Mouse (Mus musculus) gastrocnemius, postnatal 4 days (tissue): ENCODE measurements at regions not wholly inside any gene's neighbourhood (a gene's known extent, or its start where the extent isn't known, plus 50 kb on each side); places are given as distances from the start of the nearest gene placed in this dataset.

Experiments used
- DNase-seq, 2 experiments: peaks; one replicate each; pipeline ENCODE4 v3.0.0; 2021 to 2022; ENCODE audit warnings: low spot score in 2 of 2, mixed read lengths in 2 of 2

DNA sequence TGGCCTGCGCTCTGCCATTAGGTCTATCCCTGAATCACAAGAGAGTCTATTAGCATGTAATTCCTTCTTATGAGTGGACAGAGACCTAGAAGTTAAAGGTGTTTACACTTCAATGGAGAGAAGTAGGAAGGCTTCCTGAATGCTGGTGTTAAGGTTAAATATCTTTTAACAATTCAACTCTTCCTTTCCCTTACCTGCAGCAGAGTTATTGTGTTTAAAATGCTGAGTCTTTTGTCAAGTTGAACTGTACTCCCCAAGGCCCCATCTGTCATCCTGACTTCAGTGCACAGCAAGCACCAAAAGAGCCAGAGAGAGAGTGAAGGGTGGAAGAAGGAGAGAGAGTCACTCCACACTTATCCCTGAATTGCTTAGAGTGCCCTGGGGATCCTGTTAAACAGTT lies 451.6 kb downstream of the Psat1 start:
- DNase-seq: no peak

DNA sequence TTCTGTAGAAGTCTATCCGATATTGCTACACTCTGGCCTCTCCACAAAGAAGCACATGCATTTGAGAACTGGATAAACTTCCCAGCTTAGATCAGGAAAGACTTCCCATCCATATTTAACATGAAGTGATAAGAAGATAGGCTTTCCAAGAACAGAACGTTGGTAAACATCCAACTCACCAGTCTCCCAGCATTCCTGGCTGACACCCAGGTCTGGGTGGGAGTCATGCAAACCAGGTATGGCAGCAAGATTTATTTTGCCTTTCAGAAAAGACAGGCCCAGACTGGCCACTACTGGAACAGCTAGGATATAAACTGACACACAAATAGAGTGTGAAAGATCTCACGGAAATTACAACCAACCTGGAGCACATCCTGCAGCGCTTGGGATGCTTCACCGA lies 459.6 kb downstream of the Psat1 start:
- no peak for DNase-seq

DNA sequence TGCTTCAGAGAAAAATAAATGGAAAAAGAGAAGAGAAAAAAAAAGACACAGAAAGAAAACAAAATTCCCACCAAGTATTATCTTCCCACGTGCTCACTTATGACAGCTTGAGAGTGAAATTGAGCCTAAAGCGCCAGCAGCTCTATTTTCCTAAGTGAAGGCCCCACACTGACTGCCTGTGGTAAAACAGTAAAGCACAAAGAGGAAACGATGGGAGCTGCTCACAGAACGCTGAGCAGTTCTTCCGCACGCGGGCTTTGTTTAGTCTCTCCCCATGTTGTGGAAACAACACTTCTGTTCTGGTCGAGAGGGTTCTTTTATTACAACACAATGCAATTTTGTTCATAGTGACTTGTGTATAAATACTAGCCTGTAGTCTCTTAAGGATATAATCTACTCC lies 465.5 kb downstream of the Psat1 start:
- DNase-seq: no peak

DNA sequence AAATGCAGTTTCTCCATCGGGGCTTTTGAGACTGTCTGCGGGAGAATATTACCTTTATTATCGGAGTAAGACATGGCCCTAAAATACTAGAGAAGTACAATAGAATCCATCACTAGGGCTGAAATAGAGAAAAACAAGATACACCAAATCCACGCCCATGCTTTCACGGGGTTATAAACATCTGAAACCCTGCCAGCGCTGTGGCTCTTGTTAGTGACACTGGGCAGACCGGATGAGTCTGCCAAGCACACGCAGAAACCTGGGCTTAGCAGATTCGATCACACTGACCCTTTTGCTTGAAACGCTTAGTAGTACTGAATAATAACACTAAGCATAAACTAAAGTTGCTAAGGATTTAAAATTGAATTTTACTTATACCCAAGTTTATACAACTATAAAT lies 477.6 kb downstream of the Psat1 start:
- no peak for DNase-seq

DNA sequence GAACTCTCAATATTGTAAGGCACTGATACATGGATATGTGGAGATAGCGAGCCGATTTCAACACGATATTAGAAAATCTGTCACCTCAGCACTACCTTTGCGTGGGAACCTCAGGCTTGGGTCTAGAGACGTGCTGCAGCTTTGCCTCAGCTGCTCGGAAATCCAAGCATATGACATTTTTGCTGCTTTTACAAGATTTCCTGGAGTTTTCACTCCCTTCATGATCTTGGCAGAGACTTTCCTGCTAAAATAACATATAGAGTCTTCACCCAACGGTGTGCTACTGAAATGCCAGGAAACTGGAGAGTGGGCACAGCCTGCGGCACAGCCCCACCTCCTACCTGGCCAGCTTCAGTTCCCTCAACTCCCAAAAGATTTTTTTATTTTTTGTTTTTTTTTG lies 480.4 kb downstream of the Psat1 start:
- DNase-seq: no peak

DNA sequence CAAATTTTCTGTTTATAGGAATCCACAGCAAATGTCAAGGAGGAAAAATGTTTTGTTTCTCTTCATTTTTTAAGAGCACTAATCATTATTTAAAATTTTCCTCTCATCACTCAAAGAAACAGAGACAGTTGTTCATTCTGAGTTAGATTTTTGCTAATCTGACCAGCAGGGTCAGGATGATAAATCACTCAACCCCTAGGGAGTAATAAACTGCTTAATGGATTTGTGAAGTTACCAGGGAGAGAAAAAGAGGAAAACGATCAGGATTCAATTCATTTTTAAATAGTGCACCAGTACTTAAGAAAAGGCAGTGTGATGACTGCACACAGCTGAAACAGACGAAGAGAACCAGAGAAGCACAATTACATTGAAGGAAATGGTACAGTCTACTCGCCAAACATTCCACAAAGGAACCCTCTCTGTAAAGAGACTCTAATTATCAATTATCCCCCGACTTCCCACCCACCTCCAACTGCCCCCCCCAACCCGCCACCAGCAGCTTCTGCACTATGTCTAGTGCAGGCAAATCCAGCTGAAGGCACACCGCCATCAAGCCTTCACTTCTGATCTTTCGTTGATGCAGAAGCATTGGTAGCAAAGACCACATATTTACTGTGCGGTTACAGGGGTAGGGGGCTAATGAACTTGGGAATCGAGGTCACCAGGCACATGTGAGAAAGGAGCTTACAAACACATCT lies 481.9 kb downstream of the Psat1 start:
- DNase-seq: no peak

DNA sequence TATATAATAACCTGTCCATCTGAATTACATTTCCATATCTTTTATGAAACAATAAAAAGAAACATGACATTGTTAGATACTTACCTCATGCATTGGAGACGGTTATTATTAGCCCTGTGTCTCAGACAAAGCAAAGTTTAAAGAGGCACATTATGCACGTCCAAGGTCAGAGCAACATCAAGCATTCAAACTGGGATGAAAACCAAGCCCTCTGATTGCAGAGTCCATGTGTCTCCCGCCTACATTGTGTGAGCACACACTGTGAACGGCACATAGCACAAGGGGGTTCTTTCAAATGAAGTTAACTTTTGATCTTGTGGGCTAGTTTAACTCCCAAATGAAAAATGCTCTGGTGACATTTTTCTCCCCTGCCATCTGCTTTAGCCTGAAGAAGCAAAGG lies 489.3 kb downstream of the Psat1 start:
- no peak for DNase-seq

DNA sequence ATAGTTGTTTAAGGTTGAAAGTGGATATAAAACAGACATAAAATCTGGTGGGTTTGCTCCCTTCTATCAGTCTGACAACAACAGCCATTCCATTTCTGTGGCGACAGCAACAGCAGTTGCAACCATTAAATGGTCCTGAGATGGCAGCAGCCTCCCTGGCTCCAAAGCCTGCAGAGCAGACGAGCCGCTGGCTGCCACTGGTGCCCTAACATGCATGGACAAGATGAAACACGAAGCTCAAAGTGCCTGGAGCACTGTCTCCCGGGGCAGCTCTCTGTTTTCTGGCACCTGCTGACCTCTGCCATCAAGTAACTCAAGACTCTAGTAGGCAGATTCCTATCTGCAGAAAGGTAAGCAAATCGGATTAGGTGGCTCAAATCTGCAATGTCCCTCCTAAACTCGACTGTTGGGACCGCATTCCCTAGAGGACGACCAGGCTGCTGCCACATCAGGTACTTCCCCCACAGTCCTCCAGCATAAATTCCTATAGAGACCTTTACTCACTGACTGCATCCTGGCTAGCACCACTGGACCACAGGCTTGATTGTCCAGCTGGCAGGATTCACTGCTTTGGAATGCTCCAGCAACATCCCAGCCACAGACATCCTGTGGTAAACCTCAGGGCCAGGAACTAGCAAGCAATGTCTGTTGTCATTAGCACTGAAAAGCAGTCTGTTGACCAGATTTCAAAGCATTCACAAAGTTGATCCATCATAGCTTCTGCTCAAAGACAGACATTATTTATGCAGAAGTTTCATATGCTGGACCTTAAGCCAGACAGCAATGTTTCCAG lies 490.0 kb downstream of the Psat1 start:
- no peak for DNase-seq

DNA sequence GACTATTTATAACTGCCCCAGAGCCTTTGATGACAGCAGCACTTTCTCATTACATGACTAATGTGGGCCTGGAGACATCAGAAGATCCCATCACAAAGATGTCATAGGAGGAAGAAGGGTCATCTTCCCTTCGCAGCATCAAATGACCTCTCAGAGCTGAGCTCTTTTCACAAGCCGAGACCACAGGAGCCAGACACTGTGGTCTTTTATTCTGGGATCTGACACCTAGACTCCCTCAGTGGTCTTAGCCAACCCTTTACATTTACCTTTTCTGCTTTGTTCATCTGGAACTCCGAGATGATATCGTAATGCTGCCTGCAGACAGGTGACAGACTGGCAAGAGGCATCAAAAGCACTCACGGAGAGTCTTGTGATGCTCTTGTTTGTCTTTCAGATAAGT lies 498.1 kb downstream of the Psat1 start:
- DNase-seq: no peak

DNA sequence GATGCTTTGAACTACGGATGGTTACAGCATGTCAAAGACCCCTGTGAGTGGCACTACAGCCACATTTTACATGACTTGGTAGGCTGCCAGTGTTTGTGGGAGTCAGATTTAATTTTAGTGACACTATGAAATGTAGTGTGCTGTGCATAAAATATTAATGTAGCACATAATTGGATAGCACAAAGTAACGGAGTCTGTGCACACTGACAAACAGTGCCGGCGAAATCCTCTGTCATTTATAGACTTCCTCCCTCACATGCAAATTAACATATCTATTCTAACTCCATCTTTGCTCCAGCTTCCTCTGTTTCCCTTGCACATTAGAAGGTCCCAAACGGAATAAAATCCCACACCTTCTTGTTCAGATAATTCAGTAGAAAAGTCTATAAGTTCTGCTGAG lies 515.3 kb downstream of the Psat1 start:
- no peak for DNase-seq

DNA sequence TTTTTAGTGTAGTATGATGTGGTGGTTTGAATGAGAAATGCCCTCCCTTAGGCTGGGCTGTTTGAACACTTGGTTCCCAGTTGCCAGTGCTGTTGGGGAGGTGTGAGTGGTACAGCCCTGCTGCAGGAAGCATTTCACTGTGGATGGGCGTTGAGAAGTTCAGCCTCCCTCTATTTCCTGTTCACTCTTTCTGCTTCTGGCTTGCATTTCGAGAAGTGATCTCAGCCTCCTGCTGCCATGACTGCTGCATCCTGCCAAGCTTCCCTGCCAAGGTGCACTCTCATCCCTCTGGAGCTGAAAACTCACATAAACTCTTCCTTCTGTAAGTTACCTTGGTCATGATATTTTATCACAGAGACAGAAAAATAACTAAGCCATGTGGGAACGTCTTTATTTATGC lies 525.8 kb downstream of the Psat1 start:
- DNase-seq: no peak

DNA sequence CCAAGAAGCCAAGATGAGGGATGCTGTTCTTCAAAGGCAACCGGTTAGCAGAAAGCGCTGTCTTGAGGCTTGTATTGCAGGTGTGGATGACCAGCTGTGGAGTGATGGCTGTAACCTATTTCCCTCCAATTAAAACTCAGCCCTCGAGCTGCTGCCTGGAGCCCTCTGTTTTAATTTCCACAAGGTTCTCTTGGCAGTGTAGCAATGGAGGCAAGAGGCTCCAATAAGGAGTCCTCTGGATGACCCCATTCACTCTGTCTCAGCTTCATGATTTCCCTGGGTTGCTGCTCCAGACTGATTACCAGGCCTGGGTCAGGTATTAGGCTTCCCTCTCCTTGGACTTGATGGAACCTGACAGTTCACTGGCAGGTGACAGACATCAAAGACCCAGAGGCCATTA lies 548.5 kb downstream of the Psat1 start:
- no peak for DNase-seq

DNA sequence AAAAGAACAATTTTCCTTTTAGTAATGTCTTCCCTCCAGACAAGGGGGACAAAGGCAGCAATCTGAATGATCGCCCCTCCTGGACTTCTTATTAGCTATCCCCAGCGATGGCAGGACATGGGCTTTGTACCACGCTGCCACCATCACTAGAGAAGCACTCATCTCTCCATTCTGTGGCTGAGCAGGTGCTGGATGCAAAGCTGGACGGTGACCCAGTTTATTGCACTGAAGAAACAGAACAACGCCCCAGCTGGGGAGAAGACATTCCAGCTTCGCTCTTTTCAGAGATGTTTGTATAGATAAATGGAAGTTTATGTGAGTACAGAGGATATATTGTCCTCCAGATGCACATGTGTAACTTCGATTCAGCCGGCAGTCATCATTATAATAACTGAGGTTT lies 575.5 kb downstream of the Psat1 start:
- DNase-seq: no peak

DNA sequence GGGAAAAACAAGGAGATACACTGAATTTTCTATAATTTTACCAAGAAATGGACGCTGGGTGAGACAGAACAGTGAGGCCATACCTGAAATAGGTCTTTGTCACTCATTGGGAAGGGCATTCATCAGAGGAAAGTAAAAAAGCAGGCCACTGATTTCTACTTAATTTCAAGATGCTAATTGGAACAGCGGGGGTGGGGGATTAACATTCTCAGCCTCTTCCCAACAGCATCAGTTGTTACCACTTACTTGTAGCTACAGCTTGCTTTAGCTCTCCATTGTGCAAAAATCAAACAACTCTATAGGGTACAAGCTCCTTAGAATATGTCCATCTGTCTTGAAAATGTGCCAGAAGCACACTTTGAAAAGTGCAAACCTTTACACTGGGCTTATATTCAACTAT lies 580.2 kb downstream of the Psat1 start:
- DNase-seq: no peak

DNA sequence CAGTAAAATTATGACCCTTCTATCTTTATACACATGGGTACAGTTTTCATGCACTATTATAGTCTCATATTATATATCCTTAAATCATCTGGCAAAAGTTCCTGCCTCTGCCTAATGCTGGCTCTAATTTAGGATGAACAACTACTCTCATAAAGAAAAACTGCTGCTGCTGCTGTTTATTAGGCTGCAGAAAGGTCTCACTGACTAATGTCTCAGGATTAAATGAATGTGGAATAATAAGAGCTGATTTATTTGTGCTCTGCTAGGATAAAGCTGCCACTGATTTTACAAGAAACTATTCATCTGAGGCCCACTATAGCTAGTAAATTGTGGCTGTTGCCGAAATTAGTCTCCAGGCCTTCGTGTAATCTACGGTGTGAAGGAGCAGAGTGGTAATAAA lies 590.0 kb downstream of the Psat1 start:
- DNase-seq: no peak

DNA sequence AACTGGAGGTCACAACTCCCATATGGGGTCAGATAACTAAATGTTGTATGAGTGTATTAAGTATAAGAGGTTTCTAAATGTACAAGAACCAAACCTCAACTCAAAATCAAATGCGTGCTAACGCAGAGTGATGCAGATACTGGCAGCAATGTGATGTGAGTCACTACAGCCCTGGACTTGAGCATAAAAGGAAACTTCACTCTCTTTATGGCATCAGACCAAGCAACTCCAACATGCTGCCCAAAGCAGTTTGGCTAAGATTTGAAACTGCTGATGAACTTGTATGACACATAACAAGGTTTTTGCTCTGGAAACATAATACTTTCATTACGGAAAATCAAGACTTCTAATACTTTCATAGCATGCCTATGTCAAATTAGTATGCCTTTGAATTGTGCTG lies 598.8 kb downstream of the Psat1 start:
- DNase-seq: no peak

DNA sequence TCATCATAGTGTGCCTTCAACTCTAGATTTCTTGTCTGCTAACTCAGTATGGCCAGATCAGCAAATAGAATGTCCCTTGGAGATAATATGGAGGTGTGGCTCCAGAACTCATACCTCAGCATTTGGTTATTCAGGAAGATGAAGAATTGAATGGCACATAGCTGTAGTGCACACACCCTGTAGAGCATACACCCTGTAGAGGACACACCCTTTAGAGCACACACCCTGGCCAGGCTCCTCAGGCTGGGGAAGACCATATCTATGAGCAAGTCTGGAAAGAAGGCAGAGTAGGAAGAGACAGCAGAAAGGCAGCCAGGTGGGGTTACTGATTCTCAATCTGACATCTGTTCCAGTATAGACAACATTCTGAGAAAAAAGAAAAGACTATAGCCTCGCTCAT lies 604.9 kb downstream of the Psat1 start:
- DNase-seq: no peak

DNA sequence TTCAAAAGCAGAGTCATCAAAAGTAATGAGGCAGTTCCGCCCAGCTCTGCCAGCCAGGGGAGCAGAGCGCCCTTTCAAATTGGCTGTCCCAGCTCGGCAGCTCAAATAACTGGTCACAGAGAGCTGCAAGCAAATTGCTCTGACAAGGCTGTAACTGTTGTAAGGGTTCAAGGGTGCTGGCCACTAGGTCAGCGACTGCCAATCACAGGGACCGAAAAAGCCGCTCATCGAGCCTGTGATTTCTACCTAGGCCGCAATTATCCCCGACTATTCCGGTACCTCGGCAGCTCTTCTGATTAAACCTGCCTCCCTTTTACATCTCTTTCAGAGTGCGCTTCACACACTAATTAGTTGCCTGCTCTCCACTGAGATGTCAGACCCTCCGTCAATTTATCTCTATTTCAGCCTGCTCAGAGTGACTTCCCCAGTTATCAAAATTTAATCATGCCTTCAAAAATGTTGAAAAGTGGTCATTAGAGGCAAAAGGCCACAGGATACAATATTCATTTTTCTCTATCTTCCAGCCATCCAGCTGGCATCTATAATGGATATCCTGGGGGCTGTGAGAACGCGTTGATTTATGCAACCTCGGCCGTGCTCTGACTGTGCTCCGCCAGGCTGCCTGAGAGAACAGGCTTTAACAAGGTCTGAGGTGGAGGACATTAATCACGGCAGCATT lies 606.7 kb downstream of the Psat1 start:
- no peak for DNase-seq

DNA sequence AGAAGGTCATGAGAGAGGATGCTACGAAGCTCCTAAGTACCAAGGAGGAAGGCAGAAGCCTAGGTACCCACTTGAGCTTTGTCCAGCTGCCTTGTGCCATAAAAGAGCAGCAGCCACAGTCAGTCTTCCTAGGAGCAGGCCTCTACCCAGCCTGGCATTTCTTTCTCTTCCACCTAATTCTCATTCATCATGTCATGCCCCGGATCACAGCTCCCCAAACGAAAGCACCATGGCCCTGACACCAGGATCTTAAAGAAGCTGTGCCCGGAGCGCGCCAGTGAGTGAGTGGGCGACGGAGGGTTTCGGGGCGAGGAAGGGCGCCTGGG lies 607.2 kb downstream of the Psat1 start:
- no peak for DNase-seq

DNA sequence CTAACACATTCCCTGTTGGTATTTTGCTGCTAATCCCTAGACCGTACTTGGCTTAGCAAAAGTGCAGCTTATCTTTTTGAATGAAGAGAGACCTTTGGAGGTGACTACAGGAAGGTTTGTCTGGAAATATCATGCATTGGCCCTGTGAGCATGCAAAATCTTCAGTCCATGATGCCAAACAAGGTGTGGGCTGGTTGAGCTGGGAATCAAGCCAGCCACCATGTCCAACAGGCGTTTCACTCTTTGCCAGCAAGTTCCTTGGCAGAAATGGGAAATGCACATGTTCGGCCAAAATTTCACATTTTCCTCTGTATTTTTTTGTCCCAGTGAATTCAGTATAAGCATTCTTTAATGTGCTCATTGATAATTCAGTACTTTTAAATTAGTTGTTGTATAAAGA lies 617.0 kb downstream of the Psat1 start:
- no peak for DNase-seq

DNA sequence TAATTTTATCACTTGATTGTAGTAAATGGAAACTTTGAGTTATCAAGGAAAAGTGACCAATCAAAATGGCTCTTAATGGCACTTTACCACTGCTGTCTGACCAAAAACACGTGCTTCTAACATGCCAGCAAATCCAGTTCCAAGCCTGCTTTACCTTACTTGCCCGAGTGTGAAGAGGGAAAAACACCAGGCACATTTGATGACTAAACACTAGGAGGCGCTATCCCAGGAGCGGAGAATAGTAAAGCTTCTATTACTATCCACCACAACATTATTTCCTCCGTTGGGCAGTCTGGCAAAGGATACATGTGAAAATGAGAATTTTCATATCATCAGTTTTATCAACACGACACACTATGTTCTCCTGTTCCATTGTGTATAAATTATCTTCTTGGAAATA lies 647.7 kb downstream of the Psat1 start:
- peak in 1 of 2 experiments; percentile 11 for DNase-seq

DNA sequence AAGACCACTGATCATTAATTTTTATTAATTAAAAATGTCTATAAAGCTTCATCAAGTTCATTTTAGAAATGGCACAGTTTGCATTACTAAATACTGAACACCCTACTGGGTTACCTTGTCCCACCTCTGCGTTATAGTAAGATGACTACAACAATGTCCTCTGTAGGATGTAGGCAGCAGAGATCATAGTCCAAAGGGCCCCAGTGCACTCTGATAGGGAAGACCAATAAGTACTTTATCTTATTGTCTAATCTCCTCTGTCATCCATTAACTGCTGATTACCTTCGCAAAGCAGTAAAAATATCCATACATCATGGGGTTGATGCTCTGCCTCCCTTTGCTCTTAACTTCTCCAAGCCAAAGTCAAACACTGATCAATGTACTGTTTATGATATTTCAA lies 662.1 kb downstream of the Psat1 start:
- no peak for DNase-seq

DNA sequence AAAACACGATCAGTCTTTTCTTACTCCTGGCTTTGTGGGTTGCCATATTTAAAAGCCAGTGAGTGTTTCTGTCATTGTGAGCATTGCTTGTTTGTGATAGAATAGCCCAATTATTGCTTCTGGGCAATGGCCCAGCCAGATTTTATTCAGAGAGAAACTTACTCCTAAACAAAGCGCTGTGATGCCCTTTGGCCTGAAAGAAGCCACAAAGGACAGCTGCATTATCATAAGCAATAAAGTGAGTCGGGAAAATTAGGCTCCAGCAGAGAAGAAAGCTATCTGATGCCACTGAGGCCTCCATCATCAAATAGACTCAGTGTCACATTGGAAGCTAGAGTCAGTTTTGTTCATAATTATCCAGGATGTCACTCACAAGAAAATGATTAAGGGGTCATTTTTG lies 644.9 kb upstream of the Tle4 start:
- no peak for DNase-seq
